Mouse (Mus musculus): ENCODE data around the gene Banf2. TPM values are rescaled to one million over a fixed set of nuclear protein-coding genes. Genes with fewer than 3 reads are reported as not detected.

Banf2 gene
- polyA plus RNA-seq, 1 experiment: not detected

DNA sequence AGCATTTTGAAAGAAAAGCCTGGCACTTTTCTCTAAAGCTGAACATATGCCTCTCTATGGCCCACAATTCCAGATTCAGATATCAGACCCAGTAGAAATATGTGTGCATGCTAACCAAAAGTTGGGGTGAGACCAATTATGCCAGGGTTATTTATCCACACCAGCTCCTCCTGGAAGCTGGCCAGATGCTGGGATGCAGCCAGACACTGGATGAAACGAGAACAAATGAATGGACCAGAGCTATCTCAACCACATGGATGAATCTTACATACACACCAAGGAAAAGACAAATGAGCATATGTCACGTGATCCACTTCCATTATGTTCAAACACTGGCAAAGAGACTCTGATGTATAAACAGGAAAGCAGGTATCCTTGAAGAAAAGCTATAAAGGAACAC is 29.3 kb upstream of the Banf2 start:
- Histone ChIP-seq H3K4me3 (replicated peaks; ENCODE audit: control insufficient read depth, low read depth, low read length) (no peak overlapping the region), H3K4me1 (ENCODE audit: control insufficient read depth, insufficient read depth, low read length) (peaks cover 2% of the 10 kb centered on the region), H3K27ac (ENCODE audit: control insufficient read depth, insufficient read depth, low read depth, low read length, poor library complexity) (no peak overlapping the region)
- no peak for TF ChIP-seq CTCF (IDR thresholded peaks at IDR 0.05; ENCODE audit: control insufficient read depth, insufficient read depth, low read length)
- no peak for TF ChIP-seq POLR2A (IDR thresholded peaks at IDR 0.05; ENCODE audit: borderline replicate concordance, control insufficient read depth, low read depth, low read length)
- WGBS: 62% methylated on average over 2 of the region's 2 CpGs

DNA sequence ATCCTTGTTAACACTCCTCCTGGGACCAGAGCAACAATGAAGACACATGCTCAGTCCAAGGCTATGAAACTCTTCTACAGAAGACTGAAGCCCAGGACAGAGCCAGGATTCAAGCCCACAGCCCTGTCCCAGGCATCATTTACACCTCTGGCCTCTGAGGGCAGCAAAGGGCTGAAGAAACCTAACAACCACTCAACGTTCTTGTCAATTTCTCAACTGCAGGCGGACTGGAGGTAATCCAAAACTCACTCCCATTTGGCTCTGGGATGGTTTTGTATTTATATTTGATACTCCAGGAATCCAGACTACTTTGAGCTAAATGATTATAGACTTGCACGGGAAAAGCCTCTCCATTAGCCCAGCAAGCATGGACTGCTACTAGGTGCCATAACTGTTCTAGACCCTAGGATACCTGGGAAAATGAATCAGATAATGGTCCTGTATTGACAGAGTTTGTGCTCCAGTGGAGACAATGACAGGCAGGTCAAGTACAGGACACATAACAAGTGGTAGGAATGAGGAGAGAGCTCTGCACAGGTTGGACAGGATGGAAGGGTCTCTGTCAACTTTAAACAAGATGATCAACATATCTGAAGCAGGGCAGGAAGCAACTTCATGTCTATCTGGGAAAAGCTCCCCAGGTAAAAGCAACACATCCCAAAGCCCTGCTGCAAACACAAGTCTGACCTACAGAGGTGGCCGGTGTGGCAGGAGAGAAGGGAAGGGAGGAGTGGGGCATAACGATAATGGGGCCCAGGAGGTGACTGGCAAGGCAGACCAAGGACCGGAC is 27.5 kb upstream of the Banf2 start:
- Histone ChIP-seq H3K27ac (ENCODE audit: control insufficient read depth, insufficient read depth, low read depth, low read length, poor library complexity) (no peak overlapping the region), H3K4me1 (ENCODE audit: control insufficient read depth, insufficient read depth, low read length) (peaks cover 5% of the 10 kb centered on the region), H3K4me3 (replicated peaks; ENCODE audit: control insufficient read depth, low read depth, low read length) (no peak overlapping the region)
- WGBS: 64% methylated on average over 6 of the region's 6 CpGs
- TF ChIP-seq POLR2A (IDR thresholded peaks at IDR 0.05; ENCODE audit: borderline replicate concordance, control insufficient read depth, low read depth, low read length): no peak
- no peak for TF ChIP-seq CTCF (IDR thresholded peaks at IDR 0.05; ENCODE audit: control insufficient read depth, insufficient read depth, low read length)

DNA sequence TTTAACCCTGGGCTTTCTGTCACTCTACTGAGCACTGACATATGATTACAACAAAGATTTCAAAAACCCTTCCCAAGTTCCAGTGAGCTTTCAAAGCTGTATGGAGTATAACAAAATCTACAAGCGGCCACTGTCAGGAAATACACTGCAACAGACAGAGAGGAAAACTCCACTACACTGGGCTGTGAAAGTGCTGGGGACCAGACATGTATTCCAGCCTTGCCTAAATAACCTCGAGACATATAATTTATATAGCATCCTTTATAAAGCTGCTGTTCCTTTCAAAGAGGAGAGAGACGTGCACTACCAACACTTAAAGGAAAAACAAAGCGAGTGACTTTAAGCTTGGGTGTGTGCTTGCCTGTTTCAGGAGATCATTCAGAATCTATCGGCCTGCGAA is 26.2 kb upstream of the Banf2 start:
- TF ChIP-seq CTCF (IDR thresholded peaks at IDR 0.05; ENCODE audit: control insufficient read depth, insufficient read depth, low read length): no peak
- Histone ChIP-seq H3K4me1 (ENCODE audit: control insufficient read depth, insufficient read depth, low read length) (peaks cover 5% of the 10 kb centered on the region), H3K4me3 (replicated peaks; ENCODE audit: control insufficient read depth, low read depth, low read length) (no peak overlapping the region), H3K27ac (ENCODE audit: control insufficient read depth, insufficient read depth, low read depth, low read length, poor library complexity) (no peak overlapping the region)
- 84% methylated on average over 6 of the region's 6 CpGs for WGBS

DNA sequence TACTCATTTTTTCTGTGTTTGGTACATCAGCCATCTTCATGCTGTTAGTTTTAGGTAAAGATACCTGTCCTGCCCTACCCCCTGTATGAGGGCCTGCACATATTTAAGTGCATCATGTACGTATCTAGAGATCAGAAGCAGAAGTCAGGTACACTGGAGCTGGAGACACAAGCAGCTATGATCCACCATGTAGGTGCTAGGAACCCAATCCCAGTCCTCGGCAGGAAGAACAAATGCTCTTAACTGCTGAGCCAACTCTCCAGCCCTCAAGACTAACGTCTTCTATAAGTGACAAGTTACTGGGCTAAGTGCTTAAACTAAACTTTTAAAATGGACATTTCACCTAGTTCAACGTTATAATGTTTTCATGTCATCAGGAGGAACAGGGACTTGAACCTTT is 25.6 kb upstream of the Banf2 start:
- TF ChIP-seq POLR2A (IDR thresholded peaks at IDR 0.05; ENCODE audit: borderline replicate concordance, control insufficient read depth, low read depth, low read length) (no peak), CTCF (IDR thresholded peaks at IDR 0.05; ENCODE audit: control insufficient read depth, insufficient read depth, low read length) (no peak)
- WGBS: 83% methylated on average over 4 of the region's 4 CpGs
- Histone ChIP-seq H3K4me1 (ENCODE audit: control insufficient read depth, insufficient read depth, low read length) (peaks cover 5% of the 10 kb centered on the region), H3K4me3 (replicated peaks; ENCODE audit: control insufficient read depth, low read depth, low read length) (no peak overlapping the region), H3K27ac (ENCODE audit: control insufficient read depth, insufficient read depth, low read depth, low read length, poor library complexity) (no peak overlapping the region)

DNA sequence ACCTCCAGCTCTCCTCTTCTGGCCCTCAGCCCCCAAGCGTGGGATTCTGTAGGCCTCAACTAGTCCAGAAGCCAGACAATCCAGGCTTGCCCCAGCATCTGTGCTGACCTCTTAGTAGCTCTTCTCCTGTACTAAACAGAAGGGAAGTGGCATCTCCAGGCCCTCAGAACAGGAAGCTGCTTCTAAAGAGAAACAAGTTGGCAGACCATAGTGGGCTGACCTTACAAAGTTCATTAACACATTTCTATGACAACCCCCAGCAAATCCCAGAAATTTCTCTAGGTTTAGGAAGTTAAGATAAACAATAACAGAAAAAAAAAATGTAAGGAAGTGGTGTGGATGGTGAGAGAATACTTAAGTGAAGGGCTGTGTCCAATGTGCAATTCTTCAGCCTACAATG is 23.8 kb upstream of the Banf2 start:
- H3K4me3 ChIP-seq (replicated peaks; ENCODE audit: control insufficient read depth, low read depth, low read length): no peak overlapping the region
- peaks cover 5% of the 10 kb centered on the region for H3K4me1 ChIP-seq (ENCODE audit: control insufficient read depth, insufficient read depth, low read length)
- no peak for TF ChIP-seq CTCF (IDR thresholded peaks at IDR 0.05; ENCODE audit: control insufficient read depth, insufficient read depth, low read length)
- no peak for TF ChIP-seq POLR2A (IDR thresholded peaks at IDR 0.05; ENCODE audit: borderline replicate concordance, control insufficient read depth, low read depth, low read length)
- 30% methylated on average over 1 of the region's 1 CpGs for WGBS
- H3K27ac ChIP-seq (ENCODE audit: control insufficient read depth, insufficient read depth, low read depth, low read length, poor library complexity): peak overlapping the region; percentile 96

DNA sequence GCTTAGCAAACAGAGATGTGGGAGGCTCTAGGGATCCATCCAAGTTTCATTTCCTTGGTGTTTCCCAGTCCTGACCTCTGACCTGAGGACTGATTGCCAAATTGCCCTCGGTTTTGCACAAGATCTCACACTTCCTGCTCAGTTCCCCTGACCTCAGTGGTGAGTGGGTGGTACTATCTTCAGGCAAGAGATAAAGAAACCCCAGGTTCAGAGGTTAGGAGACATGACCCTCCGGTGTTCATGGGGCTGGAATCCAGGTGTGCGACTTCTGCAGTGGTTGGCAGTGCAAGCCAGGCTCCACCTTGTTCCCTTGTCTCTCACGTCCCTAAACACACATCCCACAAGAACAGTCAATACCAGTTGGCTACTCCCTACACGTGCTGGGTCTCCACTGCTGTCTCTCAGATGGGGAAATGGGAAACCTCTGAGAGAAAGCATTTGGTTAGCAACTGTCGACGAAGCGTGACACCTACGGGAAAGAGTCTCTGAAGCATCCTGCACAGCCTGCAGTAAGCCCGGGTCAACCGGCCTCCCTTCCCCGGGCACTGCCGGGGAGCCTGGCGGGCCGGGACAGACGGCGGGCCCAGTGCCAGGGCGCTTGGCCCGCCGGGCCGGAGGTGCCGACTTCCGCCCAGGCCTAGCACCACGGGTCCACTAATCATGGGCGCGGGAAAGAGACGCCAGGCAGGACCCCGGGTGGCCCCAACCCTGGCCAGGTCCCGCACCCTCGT is 23.1 kb upstream of the Banf2 start:
- Histone ChIP-seq H3K4me3 (replicated peaks; ENCODE audit: control insufficient read depth, low read depth, low read length) (peak overlapping the region; percentile 77), H3K27ac (ENCODE audit: control insufficient read depth, insufficient read depth, low read depth, low read length, poor library complexity) (peak overlapping the region; percentile 96), H3K4me1 (ENCODE audit: control insufficient read depth, insufficient read depth, low read length) (peaks cover 5% of the 10 kb centered on the region)
- WGBS: 1% methylated on average over 30 of the region's 30 CpGs
- TF ChIP-seq POLR2A (IDR thresholded peaks at IDR 0.05; ENCODE audit: borderline replicate concordance, control insufficient read depth, low read depth, low read length) (no peak), CTCF (IDR thresholded peaks at IDR 0.05; ENCODE audit: control insufficient read depth, insufficient read depth, low read length) (no peak)

DNA sequence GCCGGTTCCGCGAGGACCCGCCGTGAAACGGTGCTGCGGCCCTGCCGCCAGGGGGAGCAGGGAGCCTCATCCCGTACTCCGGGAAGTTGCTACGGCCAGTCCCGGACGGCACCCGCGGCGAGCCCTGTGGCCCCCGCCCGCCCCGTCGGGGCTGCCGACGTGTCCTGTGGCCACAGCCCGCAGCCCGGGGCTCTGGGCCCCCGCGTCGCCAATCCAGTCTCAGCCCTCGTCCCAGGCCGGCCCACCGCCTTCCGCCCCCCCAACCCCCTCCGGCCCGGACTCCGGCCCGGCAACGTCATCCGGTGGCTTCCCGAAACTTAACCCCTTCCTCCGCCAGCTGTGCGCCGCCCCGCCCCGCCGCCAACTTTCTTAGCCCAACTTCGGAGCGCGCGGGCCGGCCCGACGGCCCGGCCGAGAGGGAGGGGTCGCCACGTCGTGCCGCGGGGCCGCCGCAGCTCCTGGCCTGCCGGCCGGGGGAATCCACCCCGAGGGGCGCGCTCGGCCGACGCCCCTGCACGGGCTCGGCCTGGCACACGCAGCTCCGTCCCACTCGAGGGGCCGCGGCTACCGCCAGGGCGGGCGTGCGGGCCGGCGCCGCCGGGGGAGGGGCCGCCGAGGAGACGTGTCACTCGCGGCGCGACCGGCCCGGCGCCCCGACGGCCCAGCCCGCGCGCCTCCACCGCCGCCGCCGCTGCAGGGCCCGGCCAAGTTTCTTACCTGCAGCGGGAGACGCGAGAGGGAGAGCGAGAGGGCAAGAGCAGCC is 22.4 kb upstream of the Banf2 start:
- H3K4me1 ChIP-seq (ENCODE audit: control insufficient read depth, insufficient read depth, low read length): peaks cover 5% of the 10 kb centered on the region
- WGBS: under 1% methylated on average over 96 of the region's 107 CpGs
- H3K27ac ChIP-seq (ENCODE audit: control insufficient read depth, insufficient read depth, low read depth, low read length, poor library complexity): peak overlapping the region; percentile 96
- peak overlapping the region; percentile 77 for H3K4me3 ChIP-seq (replicated peaks; ENCODE audit: control insufficient read depth, low read depth, low read length)
- TF ChIP-seq CTCF (IDR thresholded peaks at IDR 0.05; ENCODE audit: control insufficient read depth, insufficient read depth, low read length): peak; percentile 79
- TF ChIP-seq POLR2A (IDR thresholded peaks at IDR 0.05; ENCODE audit: borderline replicate concordance, control insufficient read depth, low read depth, low read length): peak; percentile 43; the same call in 1 of the 2 replicates

DNA sequence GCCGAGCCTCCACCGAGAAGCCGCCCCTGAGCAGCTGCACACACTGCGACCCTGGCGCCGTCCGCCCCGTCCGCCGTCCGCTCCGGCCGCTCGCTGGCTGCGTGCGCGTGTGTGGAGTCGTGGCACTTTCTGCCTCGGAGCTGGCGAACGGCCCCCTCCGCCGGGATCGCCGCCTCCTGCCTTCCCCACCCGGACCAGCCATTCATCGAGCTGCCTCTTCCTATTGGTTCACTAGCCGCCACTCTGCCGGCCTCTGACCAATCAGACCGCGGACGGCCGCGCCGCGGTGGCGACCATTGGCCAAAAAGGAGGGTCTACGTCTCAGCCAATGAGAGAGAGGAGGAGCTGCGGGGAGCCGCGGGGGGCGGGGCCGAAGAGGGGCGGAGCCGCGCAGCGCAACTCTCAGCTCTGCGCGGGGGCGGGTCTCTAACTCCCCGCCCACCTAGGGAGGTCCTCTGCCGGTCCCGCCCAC is 21.7 kb upstream of the Banf2 start, which contains the start of gene Rrbp1:
TSS of gene Rrbp1 (minus strand) at position 184 of the 472 bp plus-strand sequence.
- Histone ChIP-seq H3K4me1 (ENCODE audit: control insufficient read depth, insufficient read depth, low read length) (peaks cover 4% of the 10 kb centered on the region), H3K27ac (ENCODE audit: control insufficient read depth, insufficient read depth, low read depth, low read length, poor library complexity) (peak within 1 kb of the TSS; percentile 96), H3K4me3 (replicated peaks; ENCODE audit: control insufficient read depth, low read depth, low read length) (peak within 1 kb of the TSS; percentile 77)
- TF ChIP-seq POLR2A (IDR thresholded peaks at IDR 0.05; ENCODE audit: borderline replicate concordance, control insufficient read depth, low read depth, low read length) (peak; percentile 82; the same call in 1 of the 2 replicates), CTCF (IDR thresholded peaks at IDR 0.05; ENCODE audit: control insufficient read depth, insufficient read depth, low read length) (no peak)
- WGBS: under 1% methylated on average over 53 of the region's 53 CpGs

Data from bone marrow, adult 2 months (tissue).